Mouse (Mus musculus) embryonic facial prominence, embryonic 13.5 days (tissue): ENCODE measurements around the gene Pcgf2. TPM values are rescaled to one million over a fixed set of nuclear protein-coding genes. Genes with fewer than 3 reads are reported as not detected.
A peak's percentile ranks its signal among the peaks of the same experiment; 100 is the strongest.

Source experiments
- ATAC-seq: fragments of 200-750 bp; cut with Nextera tagmentation; 2 replicates; pipeline ENCODE4 v1.8.0; 2017; ENCODE audit warnings: low read depth; ENCODE audit not compliant: insufficient number of reproducible peaks, insufficient read depth, low FRiP score, low TSS enrichment
- H3K27ac ChIP-seq: fragments of 300-500 bp; sonication (generic); 2 replicates; pipeline ENCODE4 v1.5.1; 2015; ENCODE audit warnings: moderate library complexity, mild to moderate bottlenecking, inconsistent platforms
- H3K27me3 ChIP-seq: fragments of 300-500 bp; sonication (generic); 2 replicates; pipeline ENCODE4 v1.6.1; 2015; ENCODE audit warnings: mild to moderate bottlenecking, inconsistent platforms
- H3K36me3 ChIP-seq: fragments of 300-500 bp; sonication (generic); 2 replicates; pipeline ENCODE4 v1.6.1; 2015; ENCODE audit warnings: mild to moderate bottlenecking, inconsistent platforms
- H3K4me1 ChIP-seq: fragments of 300-500 bp; sonication (generic); 2 replicates; pipeline ENCODE4 v1.6.1; 2015; ENCODE audit warnings: inconsistent platforms
- H3K4me2 ChIP-seq: fragments of 300-500 bp; sonication (generic); 2 replicates; pipeline ENCODE4 v1.6.1; 2015; ENCODE audit warnings: moderate library complexity, mild to moderate bottlenecking, inconsistent platforms
- H3K4me3 ChIP-seq: fragments of 300-500 bp; sonication (generic); 2 replicates; pipeline ENCODE4 v1.5.1; 2015; ENCODE audit warnings: mild to moderate bottlenecking, inconsistent platforms
- H3K9ac ChIP-seq: fragments of 300-500 bp; sonication (generic); 2 replicates; pipeline ENCODE4 v1.6.1; 2015; ENCODE audit warnings: mild to moderate bottlenecking, inconsistent platforms
- H3K9me3 ChIP-seq: fragments of 300-500 bp; sonication (generic); 2 replicates; pipeline ENCODE4 v1.6.1; 2016; ENCODE audit warnings: inconsistent platforms
- WGBS: fragments of 180-500 bp; shearing (Covaris S2); methylation state at CpG from one replicate; pipeline ENCODE4 v1.1.7; 2015; ENCODE audit warnings: mixed read lengths; 5-methylcytosine and 5-hydroxymethylcytosine counted together
- polyA plus RNA-seq: library from polyadenylated mRNA; unstranded; fragments of >200 nt; fragmentation: Nextera tagmentation; extraction: Ambion mirVana; gene quantifications from 2 replicates; pipeline ENCODE4 v1.2.1, GENCODE M21; 2015

Gene Pcgf2
- polyA plus RNA-seq, 1 experiment from 2014 or later, result 20.9 TPM

DNA sequence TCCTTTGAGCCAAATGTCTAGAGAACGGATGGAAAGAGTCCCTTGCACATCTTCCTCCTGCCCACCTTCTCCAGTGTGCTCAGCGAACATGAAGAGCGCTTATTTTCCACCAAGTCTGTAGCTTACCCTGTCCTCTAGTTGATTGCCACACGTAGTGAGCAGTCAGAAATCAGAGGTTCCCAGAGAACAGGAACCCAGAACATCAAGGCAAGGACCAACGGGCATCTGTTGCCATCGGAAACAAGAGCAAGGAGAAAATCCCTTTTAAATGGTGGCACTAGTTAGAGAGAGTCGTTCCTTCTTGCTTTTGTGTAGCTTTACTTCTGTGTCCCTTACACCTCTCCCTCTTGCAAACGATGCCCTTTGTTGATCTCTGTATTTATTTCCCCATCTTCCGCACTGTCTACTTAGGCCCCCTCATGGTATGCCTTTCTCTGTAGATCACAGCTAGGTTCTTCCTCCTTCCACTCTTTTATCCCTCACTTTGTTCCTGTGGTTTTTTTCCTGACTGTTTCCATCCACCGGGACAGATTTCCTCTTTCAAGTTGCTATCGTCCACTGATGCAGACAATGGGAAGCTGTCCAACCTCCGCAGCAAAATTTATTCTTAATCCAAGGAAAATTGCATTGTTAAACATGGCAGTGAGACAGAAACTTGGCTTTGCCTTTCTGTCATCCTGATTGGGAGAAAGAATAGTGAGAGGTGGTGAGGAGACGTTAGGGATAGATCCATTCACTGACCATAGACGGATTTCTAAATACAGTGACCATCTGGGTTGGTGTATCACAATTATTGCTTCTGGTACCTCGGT, 1.5 kb upstream of the Pcgf2 start:
- 52% methylated on average over 15 of the region's 15 CpGs for WGBS
- H3K4me2 ChIP-seq, result peak overlapping the region; percentile 83
- peak overlapping the region; percentile 83; the same call in 1 of the 2 replicates for H3K27ac ChIP-seq

DNA sequence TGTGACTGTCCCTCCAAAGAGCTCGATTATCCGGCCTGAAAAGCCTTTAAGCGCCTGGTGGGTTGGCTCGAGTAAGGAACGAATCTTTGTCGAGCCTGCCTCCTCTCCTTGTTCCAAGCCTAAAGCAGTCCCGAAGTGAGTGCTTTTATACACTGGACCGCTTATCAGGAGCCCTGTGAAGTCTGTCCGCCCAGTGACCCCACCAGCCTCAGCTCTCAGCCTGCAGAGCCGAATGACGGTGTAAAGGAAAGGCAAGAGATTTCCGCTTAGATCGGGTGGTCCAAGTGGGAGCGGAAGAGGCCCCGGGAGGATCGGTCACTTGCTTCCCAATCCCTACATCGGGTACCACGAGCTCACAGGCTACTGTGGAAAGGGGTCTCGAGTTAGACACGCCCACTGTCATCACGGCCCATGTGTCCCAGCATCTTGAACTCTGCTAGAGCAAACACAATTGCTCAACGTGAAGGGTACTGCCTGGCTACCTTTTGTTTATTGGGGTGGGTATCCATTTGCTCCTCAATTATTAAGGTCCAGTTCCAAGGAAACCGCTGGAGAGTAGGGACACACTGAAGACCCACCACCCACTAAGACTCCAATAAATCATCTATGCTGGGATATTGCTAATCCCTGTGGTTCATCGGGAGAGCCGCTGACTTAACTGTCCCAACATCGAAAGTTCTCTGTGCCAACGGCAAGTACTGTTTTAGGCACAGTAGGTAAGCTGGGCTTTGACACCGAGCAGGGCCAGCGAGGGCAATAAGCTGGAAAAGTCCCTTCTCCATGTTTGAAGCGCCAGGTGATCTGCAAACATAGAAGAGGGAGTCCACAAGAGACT, 666 bp upstream of the Pcgf2 start:
- ATAC-seq, result no peak
- 16% methylated on average over 30 of the region's 30 CpGs for WGBS
- H3K4me3 ChIP-seq, result peak overlapping the region; percentile 94
- peak overlapping the region; percentile 98 for H3K27ac ChIP-seq
- H3K4me1 ChIP-seq, result peaks cover 52% of the 10 kb centered on the region
- H3K9me3 ChIP-seq, result no peaks in the 10 kb centered on the region
- H3K27me3 ChIP-seq, result no peaks in the 10 kb centered on the region
- peaks cover under 1% of the 10 kb centered on the region; the same call in 1 of the 2 replicates for H3K36me3 ChIP-seq
- H3K9ac ChIP-seq, result peak overlapping the region; percentile 96
- H3K4me2 ChIP-seq, result peak overlapping the region; percentile 83

More for the DNA sequence above, 1.5 kb upstream of the Pcgf2 start:
- Histone ChIP-seq H3K4me1 (peaks cover 44% of the 10 kb centered on the region), H3K9ac (no peak overlapping the region), H3K36me3 (peaks cover 9% of the 10 kb centered on the region), H3K9me3 (no peaks in the 10 kb centered on the region), H3K4me3 (peak overlapping the region; percentile 94), H3K27me3 (no peaks in the 10 kb centered on the region)
- ATAC-seq, result no peak

DNA sequence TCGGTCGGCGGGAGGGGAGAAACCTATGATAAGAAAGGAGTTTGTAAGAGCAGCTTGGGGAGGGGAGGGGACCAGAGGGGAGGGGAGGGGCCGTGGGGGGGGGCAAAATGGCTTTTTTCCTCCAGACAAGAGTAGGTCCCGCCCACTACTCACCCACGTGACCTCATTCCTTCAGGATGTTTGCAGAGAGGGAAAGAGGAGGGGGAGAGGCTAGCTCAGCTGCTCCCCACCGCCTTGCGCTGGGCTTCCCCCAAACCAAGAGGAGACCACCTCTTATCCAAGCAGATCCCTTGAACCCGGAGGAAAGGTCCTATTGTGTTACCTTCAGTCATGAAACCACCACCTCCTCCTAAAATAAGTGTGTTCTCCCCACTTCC, 683 bp downstream of the Pcgf2 start:
- H3K4me2 ChIP-seq, result peak overlapping the region; percentile 90
- H3K27me3 ChIP-seq, result no peaks in the 10 kb centered on the region
- WGBS, result 0% methylated on average over 8 of the region's 9 CpGs
- peaks cover 64% of the 10 kb centered on the region for H3K4me1 ChIP-seq
- no peaks in the 10 kb centered on the region for H3K9me3 ChIP-seq
- peak; percentile 16; the same call in 1 of the 2 replicates for ATAC-seq
- peak overlapping the region; percentile 96 for H3K9ac ChIP-seq
- H3K4me3 ChIP-seq, result peak overlapping the region; percentile 94
- no peaks in the 10 kb centered on the region for H3K36me3 ChIP-seq
- H3K27ac ChIP-seq, result peak overlapping the region; percentile 98

GRCm38 (mm10) chr11:97698741-97699611, 1.3 kb downstream of the Pcgf2 start:
- 0 out of 2 replicates have a peak, but pooled peaks have one; percentile 12 for ATAC-seq
- peaks cover 62% of the 10 kb centered on the region for H3K4me1 ChIP-seq
- H3K9me3 ChIP-seq, result no peaks in the 10 kb centered on the region
- WGBS, result under 1% methylated on average over 62 of the region's 63 CpGs
- peak overlapping the region; percentile 94 for H3K4me3 ChIP-seq
- peak overlapping the region; percentile 90 for H3K4me2 ChIP-seq
- H3K9ac ChIP-seq, result peak overlapping the region; percentile 96
- H3K27ac ChIP-seq, result peak overlapping the region; percentile 98
- H3K27me3 ChIP-seq, result no peaks in the 10 kb centered on the region
- H3K36me3 ChIP-seq, result no peaks in the 10 kb centered on the region

DNA sequence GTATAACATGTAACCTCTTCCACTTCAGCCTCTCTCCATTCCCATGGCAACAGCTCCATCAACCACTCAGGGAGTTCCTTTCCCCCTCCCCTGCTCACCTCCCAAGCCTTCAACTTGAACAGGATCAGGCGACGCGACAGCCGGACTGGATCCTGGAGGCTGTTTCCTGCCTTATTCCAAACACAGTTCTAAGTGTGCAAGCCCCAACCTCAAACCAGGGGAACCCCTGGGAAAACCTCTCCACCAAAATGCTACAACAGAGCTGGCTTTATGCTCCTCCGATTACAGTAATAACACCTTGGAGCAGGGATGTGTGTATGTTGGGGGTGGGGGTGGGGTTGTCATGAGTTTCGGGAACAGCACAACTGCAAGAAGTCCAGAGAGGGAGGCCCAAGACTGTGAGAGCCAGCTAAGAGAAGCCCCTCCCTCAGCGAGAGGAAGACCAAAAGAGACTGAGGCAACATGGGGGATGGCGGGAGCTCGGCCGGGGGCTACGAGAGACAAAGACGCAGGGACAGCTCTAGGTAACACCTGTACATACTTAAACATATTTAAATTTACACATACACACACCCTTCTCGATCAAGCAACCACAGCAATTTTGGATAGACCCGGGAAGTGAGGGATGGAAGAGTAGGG, 2.3 kb downstream of the Pcgf2 start:
- Histone ChIP-seq H3K9ac (peak overlapping the region; percentile 96), H3K4me2 (peak overlapping the region; percentile 90), H3K4me1 (peaks cover 59% of the 10 kb centered on the region), H3K27ac (peak overlapping the region; percentile 98), H3K36me3 (peaks cover 7% of the 10 kb centered on the region), H3K4me3 (peak overlapping the region; percentile 94), H3K9me3 (no peaks in the 10 kb centered on the region), H3K27me3 (no peaks in the 10 kb centered on the region)
- 1% methylated on average over 14 of the region's 14 CpGs for WGBS
- ATAC-seq, result no peak

DNA sequence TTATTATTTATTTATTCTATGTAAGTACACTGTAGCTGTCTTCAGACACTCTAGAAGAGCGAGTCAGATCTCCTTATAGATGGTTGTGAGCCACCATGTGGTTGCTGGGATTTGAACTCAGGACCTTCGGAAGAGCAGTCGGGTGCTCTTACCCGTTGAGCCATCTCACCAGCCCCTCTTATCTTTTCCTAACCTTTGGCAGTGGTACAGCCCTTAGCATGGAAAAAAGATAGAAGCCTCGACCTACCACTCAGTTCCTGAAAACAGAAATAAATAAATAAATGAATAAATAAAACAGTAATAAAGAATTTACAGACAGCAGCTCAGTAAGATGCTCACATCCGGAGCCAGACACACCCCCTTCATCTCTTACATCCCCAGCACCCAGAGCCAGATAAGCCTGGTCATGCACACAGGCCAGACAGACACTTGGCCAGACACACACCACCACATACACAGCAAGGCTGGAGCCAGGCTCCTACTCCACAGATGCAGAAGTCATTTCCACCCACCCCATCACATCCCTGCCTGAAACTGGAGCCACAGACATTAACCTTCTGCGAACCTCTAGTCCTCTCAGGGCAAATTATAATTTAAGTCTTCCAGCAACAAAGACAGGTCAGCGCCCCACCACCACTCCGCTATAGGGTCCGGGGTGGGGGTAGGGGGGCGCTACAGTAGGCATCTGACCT, 3.0 kb downstream of the Pcgf2 start:
- peak overlapping the region; percentile 96 for H3K9ac ChIP-seq
- H3K27me3 ChIP-seq, result no peaks in the 10 kb centered on the region
- peak overlapping the region; percentile 90 for H3K4me2 ChIP-seq
- no peak for ATAC-seq
- 42% methylated on average over 11 of the region's 11 CpGs for WGBS
- peaks cover 14% of the 10 kb centered on the region for H3K36me3 ChIP-seq
- H3K4me3 ChIP-seq, result peak overlapping the region; percentile 94
- H3K4me1 ChIP-seq, result peaks cover 59% of the 10 kb centered on the region
- H3K9me3 ChIP-seq, result no peaks in the 10 kb centered on the region
- H3K27ac ChIP-seq, result peak overlapping the region; percentile 98

DNA sequence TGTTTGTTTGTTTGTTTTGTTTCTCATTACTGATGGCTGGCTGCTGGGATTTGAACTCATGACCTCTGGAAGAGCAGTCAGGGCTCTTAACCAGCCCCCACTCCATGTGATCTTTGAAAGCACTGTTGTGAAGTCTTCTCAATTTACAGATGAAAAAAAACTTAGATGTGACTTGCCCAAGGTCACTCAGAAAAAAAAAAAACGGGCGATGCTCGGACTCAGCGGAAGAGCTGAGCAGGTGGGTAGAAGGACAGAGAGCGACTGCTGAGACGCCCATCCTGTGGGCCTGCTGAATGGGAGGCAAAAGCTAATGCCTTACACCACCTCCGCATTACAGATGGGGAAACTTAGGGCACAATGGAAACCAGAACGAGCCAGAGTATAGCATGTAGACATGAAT, 3.6 kb downstream of the Pcgf2 start:
- ATAC-seq, result no peak
- H3K9me3 ChIP-seq, result no peaks in the 10 kb centered on the region
- no peak overlapping the region for H3K9ac ChIP-seq
- no peaks in the 10 kb centered on the region for H3K27me3 ChIP-seq
- H3K36me3 ChIP-seq, result peaks cover 21% of the 10 kb centered on the region
- WGBS, result 60% methylated on average over 8 of the region's 8 CpGs
- H3K4me2 ChIP-seq, result peak overlapping the region; percentile 90
- H3K27ac ChIP-seq, result 0 out of 2 replicates have a peak overlapping the region, but pooled peaks have one; percentile 64
- 0 out of 2 replicates have a peak overlapping the region, but pooled peaks have one; percentile 21 for H3K4me3 ChIP-seq
- H3K4me1 ChIP-seq, result peaks cover 54% of the 10 kb centered on the region

GRCm38 (mm10) chr11:97695712-97696401, 4.4 kb downstream of the Pcgf2 start:
- Histone ChIP-seq H3K27me3 (no peaks in the 10 kb centered on the region), H3K4me3 (peak overlapping the region; percentile 21), H3K9ac (peak overlapping the region; percentile 58), H3K27ac (peak overlapping the region; percentile 64), H3K4me2 (peak overlapping the region; percentile 90), H3K9me3 (no peaks in the 10 kb centered on the region), H3K36me3 (peaks cover 29% of the 10 kb centered on the region), H3K4me1 (peaks cover 45% of the 10 kb centered on the region)
- 38% methylated on average over 9 of the region's 9 CpGs for WGBS
- no peak for ATAC-seq

GRCm38 (mm10) chr11:97694921-97695711, 5.2 kb downstream of the Pcgf2 start:
- Histone ChIP-seq H3K4me3 (peak overlapping the region; percentile 21), H3K4me1 (peaks cover 43% of the 10 kb centered on the region), H3K27ac (peak overlapping the region; percentile 64; the same call in 1 of the 2 replicates), H3K27me3 (no peaks in the 10 kb centered on the region), H3K36me3 (peaks cover 36% of the 10 kb centered on the region), H3K4me2 (peak overlapping the region; percentile 90), H3K9me3 (no peaks in the 10 kb centered on the region), H3K9ac (peak overlapping the region; percentile 58)
- WGBS, result 44% methylated on average over 17 of the region's 17 CpGs
- no peak for ATAC-seq
